Mouse (Mus musculus) spleen, postnatal 36 days (tissue): ENCODE results near the gene 1700008P02Rik.
"Not testable (repeated sequence)": the region's sequence is repeated elsewhere in the genome, so short reads cannot be mapped to it uniquely, and the experiment has no call there.

Experiments used
- DNase-seq, 2 experiments: peaks; one replicate each; pipeline ENCODE4 v3.0.0; 2022; ENCODE audit warnings: low spot score in 2 of 2, mixed read lengths in 1 of 2

Gene 1700008P02Rik

GRCm38 (mm10) chr3:6620343-6620742 lies at the start of gene 1700008P02Rik:
Gene 1700008P02Rik, minus strand, starts transcription at chr3:6620443.
- DNase-seq: no peak

GRCm38 (mm10) chr3:6649411-6649810 lies 29.2 kb upstream of the 1700008P02Rik start:
- DNase-seq: no peak

- DNase-seq: not testable (repeated sequence)
Observed at GRCm38 (mm10) chr3:6638151-6638550, 17.9 kb upstream of the 1700008P02Rik start.

- DNase-seq: no peak
Observed at GRCm38 (mm10) chr3:6634256-6634655, 14.0 kb upstream of the 1700008P02Rik start.

- no peak for DNase-seq
Observed at GRCm38 (mm10) chr3:6617881-6618280, 2.4 kb downstream of the 1700008P02Rik start.
